ENCODE assay signal across 9 mouse cellular contexts in genomic region chr7:113765667-113766497, GRCm38 (mm10). TPM values are rescaled to one million over a fixed set of nuclear protein-coding genes. Genes with fewer than 3 reads are reported as not detected.
DNase-seq lines count a peak whose midpoint lies in the region; ATAC-seq and TF ChIP-seq lines count a peak whose summit lies in the region.
"Had no signal": no experiment of that assay in that cellular context is flagged by ENCODE, and none has a peak within 500 bp of the region (broad histone marks: within the 10 kb centered on the region; RNA-seq: fewer than 3 reads in every experiment).

TSS of gene Spon1 (plus strand) at chr7:113765998.

- H3K36me3 ChIP-seq in spleen, adult 2 months (ENCODE audit: control insufficient read depth, insufficient read depth, low read length): no peaks in the 10 kb centered on the region
- no peaks in the 10 kb centered on the region for H3K36me3 ChIP-seq in embryonic facial prominence, embryonic 15.5 days
- no peaks in the 10 kb centered on the region for H3K36me3 ChIP-seq in liver, embryonic 12.5 days

- TF ChIP-seq CTCF in spleen, adult 2 months (IDR thresholded peaks at IDR 0.05; ENCODE audit: extremely low read depth, insufficient read depth, insufficient read length, insufficient replicate concordance): no peak

- H3K4me3 ChIP-seq in spleen, adult 2 months (ENCODE audit: extremely low read depth, insufficient read depth, insufficient read length): peak within 1 kb of the TSS; percentile 16; the same call in 1 of the 2 replicates
- H3K4me3 ChIP-seq in embryonic facial prominence, embryonic 15.5 days (replicated peaks): peak within 1 kb of the TSS; percentile 59
- peak within 1 kb of the TSS; percentile 42 for H3K4me3 ChIP-seq in liver, embryonic 12.5 days

- no peak for TF ChIP-seq POLR2A in spleen, adult 2 months (IDR thresholded peaks at IDR 0.05; ENCODE audit: low read depth, low read length)

- H3K27me3 ChIP-seq in spleen, adult 2 months (ENCODE audit: control insufficient read depth, insufficient read depth, low read length): peaks cover 5% of the 10 kb centered on the region
- peaks cover 32% of the 10 kb centered on the region for H3K27me3 ChIP-seq in embryonic facial prominence, embryonic 15.5 days
- H3K27me3 ChIP-seq in liver, embryonic 12.5 days (replicated peaks): peaks cover 61% of the 10 kb centered on the region

- 0 out of 2 replicates have a peak, but pooled peaks cover 7% of the 10 kb centered on the region for H3K9me3 ChIP-seq in embryonic facial prominence, embryonic 15.5 days (replicated peaks)
- no peaks in the 10 kb centered on the region for H3K9me3 ChIP-seq in liver, embryonic 12.5 days (replicated peaks)

- ATAC-seq in embryonic facial prominence, embryonic 15.5 days (ENCODE audit: insufficient number of reproducible peaks, low FRiP score, low TSS enrichment, low read depth): peak; percentile 88
- ATAC-seq in liver, embryonic 12.5 days: peak; percentile 10; the same call in 1 of the 2 replicates

- H3K9ac ChIP-seq in embryonic facial prominence, embryonic 15.5 days: peak within 1 kb of the TSS; percentile 57
- no peak within 1 kb of the TSS for H3K9ac ChIP-seq in liver, embryonic 12.5 days

- no peak within 1 kb of the TSS; the same call in 1 of the 2 replicates for H3K27ac ChIP-seq in spleen, adult 2 months (ENCODE audit: insufficient read depth, low read length)
- no peak within 1 kb of the TSS for H3K27ac ChIP-seq in embryonic facial prominence, embryonic 15.5 days (replicated peaks)
- H3K27ac ChIP-seq in liver, embryonic 12.5 days: no peak within 1 kb of the TSS
- H3K27ac ChIP-seq: macrophage had no signal

- H3K4me1 ChIP-seq in spleen, adult 2 months (ENCODE audit: control insufficient read depth, insufficient read depth, insufficient read length): peaks cover 4% of the 10 kb centered on the region; the same call in 1 of the 2 replicates
- H3K4me1 ChIP-seq in embryonic facial prominence, embryonic 15.5 days: peaks cover 19% of the 10 kb centered on the region
- no peaks in the 10 kb centered on the region for H3K4me1 ChIP-seq in liver, embryonic 12.5 days

- 3% methylated on average over 56 of the region's 56 CpGs for WGBS in spleen, adult 2 months
- WGBS in embryonic facial prominence, embryonic 15.5 days: under 1% methylated on average over 56 of the region's 56 CpGs
- 2% methylated on average over 56 of the region's 56 CpGs for WGBS in liver, embryonic 12.5 days (ENCODE audit: insufficient replicate concordance)

- no peak for DNase-seq in spleen, adult 2 months (ENCODE audit: low read depth in 1 of 2, low spot score in 2 of 2)
- no peak for DNase-seq in spleen, adult 12 weeks (ENCODE audit: low spot score)
- peak; percentile 35 to 41 for DNase-seq in heart, adult 9 months (ENCODE audit: low spot score in 2 of 2)
- peak; percentile 68 for DNase-seq in kidney, postnatal 10 days
- DNase-seq in neural tube, embryonic 10.5 days (ENCODE audit: extremely low spot score, low spot score): peak; percentile 81
- peak; percentile 24 to 48 for DNase-seq in thymus, postnatal 10 days (ENCODE audit: low spot score in 2 of 2)

- H3K4me2 ChIP-seq in embryonic facial prominence, embryonic 15.5 days (replicated peaks): peak within 1 kb of the TSS; percentile 98
- peak within 1 kb of the TSS; percentile 61 for H3K4me2 ChIP-seq in liver, embryonic 12.5 days

RNA-seq across cellular contexts. Expression of gene Spon1, which starts in this region (rescaled TPM):
- 1.2 and 1.4 TPM in 2 replicates for polyA plus RNA-seq in spleen, adult 2 months (2012; rRNA removed)
- 29.6 and 30.2 TPM in 2 replicates for polyA plus RNA-seq in embryonic facial prominence, embryonic 15.5 days (2015; fragmentation: Nextera tagmentation; extraction: Ambion mirVana)
- polyA plus RNA-seq in liver, embryonic 12.5 days (2016; fragmentation: Nextera tagmentation; extraction: Ambion mirVana): 1.8 and 1.9 TPM in 2 replicates
- polyA plus RNA-seq: macrophage had no signal

Comparison
In these comparisons a context has a peak if more than half of its experiments do, and no peak if none do; other contexts are left out.
1. RNA of gene Spon1 (polyA plus RNA-seq): 29.6 to 30.2 TPM in embryonic facial prominence, embryonic 15.5 days; 1.8 to 1.9 TPM in liver, embryonic 12.5 days and 1.2 to 1.4 TPM in spleen, adult 2 months; every median in the first group is over 10 times any median in the second.
2. DNase-seq: peak in heart, adult 9 months (2 of 2), kidney, postnatal 10 days (single experiment), neural tube, embryonic 10.5 days (single experiment) and thymus, postnatal 10 days (2 of 2); none in spleen, adult 2 months (0 of 2) and spleen, adult 12 weeks (single experiment).
3. Peak in every context shown above with its lines, with median percentiles within 50 percentile points of each other: H3K4me3 ChIP-seq.